Mouse (Mus musculus): ENCODE measurements around the gene Ttll7. TPM values are rescaled to one million over a fixed set of nuclear protein-coding genes. Genes with fewer than 3 reads are reported as not detected.

Gene Ttll7
- polyA plus RNA-seq, 1 experiment: 0.59 TPM

- Histone ChIP-seq H3K4me1 (ENCODE audit: control insufficient read depth, insufficient read depth, insufficient read length, low read length) (no peaks in the 10 kb centered on the region), H3K27ac (replicated peaks; ENCODE audit: low read depth, low read length) (no peak overlapping the region), H3K4me3 (ENCODE audit: insufficient read depth, low read depth, low read length) (no peak overlapping the region)
Observed at GRCm38 (mm10) chr3:146871954-146872353, 19.8 kb downstream of the Ttll7 start.

DNA sequence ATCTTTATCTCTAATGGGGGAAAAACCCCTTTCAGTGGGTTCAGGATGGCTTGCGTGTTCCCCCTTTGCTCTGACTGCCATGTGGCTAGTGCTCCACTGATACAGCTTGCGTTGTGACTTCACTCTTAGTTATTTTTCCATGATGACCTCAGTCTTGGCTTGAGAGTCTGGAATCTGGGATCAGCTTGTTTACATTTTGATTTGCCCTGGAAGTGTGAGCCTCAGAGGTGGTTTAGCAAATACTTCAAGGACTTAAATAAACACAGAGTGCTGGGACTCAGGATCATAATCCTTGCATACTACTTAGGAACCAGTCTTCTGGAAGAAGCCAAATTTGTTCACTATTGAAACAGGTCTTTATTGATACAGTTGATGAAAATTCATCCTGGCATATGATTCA is 23.8 kb downstream of the Ttll7 start:
- no peak overlapping the region for H3K4me3 ChIP-seq (ENCODE audit: insufficient read depth, low read depth, low read length)

DNA sequence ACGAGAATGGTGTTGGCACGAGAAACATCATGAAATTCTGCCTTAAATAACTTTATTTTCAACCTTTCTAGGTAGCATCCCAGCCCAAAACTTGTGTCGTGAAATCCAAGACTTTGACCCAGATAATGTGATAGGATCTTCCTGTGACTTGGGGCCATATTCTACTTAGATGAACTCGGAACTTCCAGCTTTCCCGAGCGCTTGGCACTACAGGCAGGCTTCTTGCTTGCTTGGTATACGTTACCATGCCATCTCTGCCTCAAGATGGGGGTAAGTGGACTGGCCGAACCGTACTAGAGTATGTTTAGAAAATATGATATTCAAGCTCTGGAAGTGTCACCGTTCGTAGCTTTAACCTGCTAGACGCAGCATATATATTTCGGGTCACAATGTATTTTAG is 41.8 kb downstream of the Ttll7 start:
- no peak overlapping the region for H3K4me3 ChIP-seq (ENCODE audit: insufficient read depth, low read depth, low read length)
- H3K4me1 ChIP-seq (ENCODE audit: control insufficient read depth, insufficient read depth, insufficient read length, low read length): no peaks in the 10 kb centered on the region
- no peak overlapping the region for H3K27ac ChIP-seq (replicated peaks; ENCODE audit: low read depth, low read length)

More for the DNA sequence above, 23.8 kb downstream of the Ttll7 start:
- Histone ChIP-seq H3K4me1 (ENCODE audit: control insufficient read depth, insufficient read depth, insufficient read length, low read length) (no peaks in the 10 kb centered on the region), H3K27ac (replicated peaks; ENCODE audit: low read depth, low read length) (no peak overlapping the region)

DNA sequence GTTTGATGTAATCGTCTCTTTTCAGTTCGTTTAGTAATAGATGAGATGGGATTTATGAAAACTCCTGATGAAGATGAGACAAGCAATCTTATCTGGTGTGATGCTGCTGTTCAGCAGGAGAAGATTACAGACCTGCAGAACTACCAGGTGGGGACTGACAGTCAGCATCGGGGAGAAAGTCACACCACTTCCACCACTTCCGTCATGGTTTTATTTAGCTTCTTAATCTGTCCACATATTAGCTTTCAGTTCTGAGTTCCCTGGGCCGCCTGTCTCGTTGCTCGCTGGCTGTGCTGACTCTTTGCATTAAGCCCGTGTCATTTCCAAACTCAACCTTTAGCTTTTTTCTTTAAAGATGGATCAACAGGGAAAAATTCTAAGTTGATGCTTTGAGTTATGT is 44.4 kb downstream of the Ttll7 start:
- Histone ChIP-seq H3K27ac (replicated peaks; ENCODE audit: low read depth, low read length) (no peak overlapping the region), H3K4me3 (ENCODE audit: insufficient read depth, low read depth, low read length) (no peak overlapping the region), H3K4me1 (ENCODE audit: control insufficient read depth, insufficient read depth, insufficient read length, low read length) (no peaks in the 10 kb centered on the region)

- Histone ChIP-seq H3K4me1 (ENCODE audit: control insufficient read depth, insufficient read depth, insufficient read length, low read length) (no peaks in the 10 kb centered on the region), H3K4me3 (ENCODE audit: insufficient read depth, low read depth, low read length) (no peak overlapping the region), H3K27ac (replicated peaks; ENCODE audit: low read depth, low read length) (no peak overlapping the region)
Observed at GRCm38 (mm10) chr3:146900094-146900493, 47.9 kb downstream of the Ttll7 start.

DNA sequence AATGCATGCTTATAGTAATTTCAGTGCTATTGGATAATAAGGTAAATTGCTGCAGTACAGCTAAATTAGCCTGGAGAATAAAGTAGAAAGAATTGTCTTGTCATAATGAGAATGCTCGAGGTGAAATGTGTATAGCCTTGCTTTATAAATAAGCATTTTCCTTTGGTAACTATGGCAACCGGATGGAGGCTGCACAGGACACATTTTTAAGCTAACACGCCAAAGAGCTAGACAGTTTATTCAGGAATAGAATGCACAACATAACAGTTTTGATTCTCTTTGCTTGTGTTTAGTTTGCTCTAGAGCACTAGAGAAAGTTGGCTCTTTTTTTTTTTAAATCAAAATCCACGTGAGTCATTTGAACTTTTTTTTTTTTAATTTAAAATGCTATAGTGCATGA is 49.6 kb downstream of the Ttll7 start:
- H3K4me1 ChIP-seq (ENCODE audit: control insufficient read depth, insufficient read depth, insufficient read length, low read length): no peaks in the 10 kb centered on the region
- no peak overlapping the region for H3K27ac ChIP-seq (replicated peaks; ENCODE audit: low read depth, low read length)
- no peak overlapping the region for H3K4me3 ChIP-seq (ENCODE audit: insufficient read depth, low read depth, low read length)

DNA sequence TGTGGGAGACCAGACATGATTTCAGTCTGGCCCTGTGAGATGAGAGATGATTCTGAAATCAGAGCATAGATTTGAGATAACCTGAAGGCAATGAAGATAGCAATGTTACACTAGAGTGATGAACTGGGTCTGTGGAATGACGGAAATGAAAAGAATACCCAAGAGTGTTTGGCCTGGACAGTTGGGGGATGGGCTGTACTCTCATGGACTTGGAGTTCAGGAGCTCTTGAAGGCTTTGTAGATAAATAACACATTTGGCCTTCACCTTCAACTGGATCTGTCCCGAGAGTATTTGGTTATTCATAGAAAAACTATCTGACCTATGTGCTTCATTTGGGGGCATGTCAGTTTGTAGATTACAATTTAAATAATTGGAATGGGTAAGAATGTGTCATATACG is 53.4 kb downstream of the Ttll7 start:
- Histone ChIP-seq H3K4me1 (ENCODE audit: control insufficient read depth, insufficient read depth, insufficient read length, low read length) (no peaks in the 10 kb centered on the region), H3K4me3 (ENCODE audit: insufficient read depth, low read depth, low read length) (no peak overlapping the region), H3K27ac (replicated peaks; ENCODE audit: low read depth, low read length) (no peak overlapping the region)

DNA sequence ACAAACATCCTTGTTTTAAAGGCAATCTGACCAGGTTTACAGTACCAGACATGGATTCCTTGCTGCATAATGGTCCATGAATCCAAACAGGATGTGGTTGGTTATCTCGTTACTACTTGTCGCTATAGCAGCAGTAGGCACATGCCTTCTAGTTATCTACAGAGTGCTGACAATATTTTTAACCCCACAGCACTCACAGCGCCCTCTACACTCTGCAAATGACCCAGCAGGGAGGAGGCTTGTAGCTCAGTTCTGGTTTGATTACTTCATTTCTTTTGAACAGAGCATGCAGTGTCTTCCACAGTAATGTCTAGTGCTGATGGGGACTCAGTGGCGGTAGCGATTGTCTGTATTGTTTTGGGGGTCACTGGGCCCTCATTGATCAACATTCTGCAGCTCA is 56.8 kb downstream of the Ttll7 start:
- no peak overlapping the region for H3K4me3 ChIP-seq (ENCODE audit: insufficient read depth, low read depth, low read length)
- no peaks in the 10 kb centered on the region for H3K4me1 ChIP-seq (ENCODE audit: control insufficient read depth, insufficient read depth, insufficient read length, low read length)

GRCm38 (mm10) chr3:146913107-146913506 is 60.9 kb downstream of the Ttll7 start:
- Histone ChIP-seq H3K4me3 (ENCODE audit: insufficient read depth, low read depth, low read length) (no peak overlapping the region), H3K27ac (replicated peaks; ENCODE audit: low read depth, low read length) (no peak overlapping the region)

More for the DNA sequence above, 56.8 kb downstream of the Ttll7 start:
- no peak overlapping the region for H3K27ac ChIP-seq (replicated peaks; ENCODE audit: low read depth, low read length)

GRCm38 (mm10) chr3:146914798-146915197 is 62.6 kb downstream of the Ttll7 start:
- Histone ChIP-seq H3K4me1 (ENCODE audit: control insufficient read depth, insufficient read depth, insufficient read length, low read length) (no peaks in the 10 kb centered on the region), H3K4me3 (ENCODE audit: insufficient read depth, low read depth, low read length) (no peak overlapping the region), H3K27ac (replicated peaks; ENCODE audit: low read depth, low read length) (no peak overlapping the region)

More at GRCm38 (mm10) chr3:146913107-146913506, 60.9 kb downstream of the Ttll7 start:
- H3K4me1 ChIP-seq (ENCODE audit: control insufficient read depth, insufficient read depth, insufficient read length, low read length): no peaks in the 10 kb centered on the region

DNA sequence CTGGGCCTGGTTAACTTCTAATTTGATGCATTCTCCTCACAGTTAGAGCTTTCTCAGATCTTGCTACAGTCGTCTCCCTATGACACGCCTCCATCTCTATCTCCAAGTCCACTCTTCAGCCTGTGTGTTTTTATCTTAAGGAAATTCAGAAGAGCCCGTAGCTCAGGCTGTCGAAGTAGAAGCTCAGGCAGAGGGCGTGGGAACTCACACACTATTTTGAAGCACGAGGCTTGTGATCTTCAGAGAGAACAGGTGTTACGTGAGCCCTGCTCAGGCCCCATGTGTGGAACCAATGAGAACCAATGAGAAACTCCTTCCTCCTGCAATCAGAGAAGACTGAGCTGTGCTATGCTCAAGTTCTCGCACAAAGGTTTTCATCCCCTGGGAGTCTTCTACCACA is 65.7 kb downstream of the Ttll7 start:
- no peak overlapping the region for H3K4me3 ChIP-seq (ENCODE audit: insufficient read depth, low read depth, low read length)
- no peak overlapping the region for H3K27ac ChIP-seq (replicated peaks; ENCODE audit: low read depth, low read length)
- H3K4me1 ChIP-seq (ENCODE audit: control insufficient read depth, insufficient read depth, insufficient read length, low read length): no peaks in the 10 kb centered on the region

DNA sequence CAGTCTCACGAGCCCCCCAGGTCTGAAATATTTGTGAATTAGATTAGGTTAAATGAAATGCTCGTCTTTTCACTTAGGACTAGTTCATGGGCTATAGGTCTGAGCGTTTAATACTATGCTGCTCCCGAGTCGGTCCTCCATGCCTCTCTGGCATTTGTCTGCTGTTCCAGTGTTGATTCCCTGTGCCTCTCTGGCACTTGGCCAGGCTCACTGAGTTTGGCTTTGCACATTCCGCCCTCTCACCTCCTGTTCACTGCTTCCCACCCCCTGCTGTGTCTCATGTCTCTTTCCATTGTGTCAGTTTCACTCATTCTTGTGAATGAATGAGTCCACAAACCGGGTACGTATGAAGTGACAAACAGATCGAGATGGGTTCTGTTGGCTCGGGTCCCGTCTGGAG is 66.2 kb downstream of the Ttll7 start:
- Histone ChIP-seq H3K27ac (replicated peaks; ENCODE audit: low read depth, low read length) (no peak overlapping the region), H3K4me3 (ENCODE audit: insufficient read depth, low read depth, low read length) (no peak overlapping the region), H3K4me1 (ENCODE audit: control insufficient read depth, insufficient read depth, insufficient read length, low read length) (no peaks in the 10 kb centered on the region)

GRCm38 (mm10) chr3:146927311-146928015 is 75.3 kb downstream of the Ttll7 start:
- no peak overlapping the region for H3K27ac ChIP-seq (replicated peaks; ENCODE audit: low read depth, low read length)
- H3K4me1 ChIP-seq (ENCODE audit: control insufficient read depth, insufficient read depth, insufficient read length, low read length): no peaks in the 10 kb centered on the region
- H3K4me3 ChIP-seq (ENCODE audit: insufficient read depth, low read depth, low read length): no peak overlapping the region

- no peaks in the 10 kb centered on the region for H3K4me1 ChIP-seq (ENCODE audit: control insufficient read depth, insufficient read depth, insufficient read length, low read length)
- no peak overlapping the region for H3K27ac ChIP-seq (replicated peaks; ENCODE audit: low read depth, low read length)
- H3K4me3 ChIP-seq (ENCODE audit: insufficient read depth, low read depth, low read length): no peak overlapping the region
Observed at GRCm38 (mm10) chr3:146928141-146928540, 76.0 kb downstream of the Ttll7 start.

- no peak overlapping the region for H3K4me3 ChIP-seq (ENCODE audit: insufficient read depth, low read depth, low read length)
- H3K4me1 ChIP-seq (ENCODE audit: control insufficient read depth, insufficient read depth, insufficient read length, low read length): no peaks in the 10 kb centered on the region
Observed at GRCm38 (mm10) chr3:146929011-146929410, 76.8 kb downstream of the Ttll7 start.

DNA sequence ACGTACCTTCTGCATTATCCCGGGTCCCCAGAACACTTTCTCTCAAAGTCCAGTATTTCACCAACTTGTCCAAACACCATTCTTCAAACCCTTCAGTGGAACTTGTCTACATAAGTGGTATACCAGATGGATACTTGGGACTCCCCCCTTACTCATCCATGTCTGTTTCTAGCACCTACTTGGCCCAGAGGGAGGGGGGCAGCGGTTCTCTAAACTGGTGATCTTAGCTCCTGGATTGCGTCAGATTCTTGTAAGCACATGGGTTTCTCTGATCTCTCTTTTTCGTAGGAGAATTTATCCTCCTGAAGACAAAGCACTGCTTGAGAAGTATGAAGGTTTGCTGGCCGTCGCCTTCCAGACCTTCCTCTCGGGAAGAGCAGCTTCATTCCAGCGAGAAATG is 79.0 kb downstream of the Ttll7 start:
- H3K27ac ChIP-seq (replicated peaks; ENCODE audit: low read depth, low read length): no peak overlapping the region
- H3K4me3 ChIP-seq (ENCODE audit: insufficient read depth, low read depth, low read length): no peak overlapping the region
- H3K4me1 ChIP-seq (ENCODE audit: control insufficient read depth, insufficient read depth, insufficient read length, low read length): no peaks in the 10 kb centered on the region

More at GRCm38 (mm10) chr3:146929011-146929410, 76.8 kb downstream of the Ttll7 start:
- no peak overlapping the region for H3K27ac ChIP-seq (replicated peaks; ENCODE audit: low read depth, low read length)

All from brown adipose tissue, adult 24 weeks (tissue).